Mouse (Mus musculus): ENCODE measurements around the gene Brap.
A peak's percentile ranks its signal among the peaks of the same experiment; 100 is the strongest.
"Not testable (repeated sequence)": the region's sequence is repeated elsewhere in the genome, so short reads cannot be mapped to it uniquely, and the experiment has no call there.

Brap gene

GRCm38 (mm10) chr5:121670412-121670811 lies 10.0 kb downstream of the Brap start:
- DNase-seq = peak; percentile 68 to 70

- no peak for DNase-seq
These were observed 21.9 kb downstream of the Brap start for GRCm38 (mm10) chr5:121682250-121682649.

- DNase-seq = no peak
These were observed 25.1 kb downstream of the Brap start for GRCm38 (mm10) chr5:121685495-121685894.

GRCm38 (mm10) chr5:121686113-121686898 lies 25.9 kb downstream of the Brap start:
- no peak for DNase-seq

- no peak for DNase-seq
These were observed 30.3 kb downstream of the Brap start for GRCm38 (mm10) chr5:121690482-121691211.

GRCm38 (mm10) chr5:121691436-121691835 lies 31.1 kb downstream of the Brap start:
- not testable (repeated sequence) for DNase-seq

- DNase-seq = no peak
These were observed 32.5 kb downstream of the Brap start for GRCm38 (mm10) chr5:121692897-121693296.

GRCm38 (mm10) chr5:121696761-121697160 lies 36.4 kb downstream of the Brap start:
- DNase-seq = no peak

- no peak for DNase-seq
These were observed 39.5 kb downstream of the Brap start for GRCm38 (mm10) chr5:121699891-121700290.

GRCm38 (mm10) chr5:121700496-121700895 lies 40.1 kb downstream of the Brap start:
- DNase-seq = no peak

GRCm38 (mm10) chr5:121701111-121701769 lies 40.9 kb downstream of the Brap start:
- DNase-seq = no peak

- no peak for DNase-seq
These were observed 43.0 kb downstream of the Brap start for GRCm38 (mm10) chr5:121703341-121703740.

- no peak for DNase-seq
These were observed 44.3 kb downstream of the Brap start for GRCm38 (mm10) chr5:121704512-121705248.

GRCm38 (mm10) chr5:121710402-121710801 lies 50.0 kb downstream of the Brap start:
- DNase-seq = no peak

GRCm38 (mm10) chr5:121710851-121711173 lies 50.4 kb downstream of the Brap start:
- DNase-seq = no peak

GRCm38 (mm10) chr5:121711174-121711927 lies 51.0 kb downstream of the Brap start, which contains the start of gene Atxn2:
TSS of gene Atxn2 (plus strand) at chr5:121711337.
- DNase-seq = peak; percentile 87 to 90

GRCm38 (mm10) chr5:121711928-121712231 lies 51.5 kb downstream of the Brap start:
- DNase-seq = no peak

- peak; percentile 18 to 23 for DNase-seq
These were observed 52.0 kb downstream of the Brap start for GRCm38 (mm10) chr5:121712232-121712933.

- peak; percentile 16 to 21 for DNase-seq
These were observed 52.7 kb downstream of the Brap start for GRCm38 (mm10) chr5:121712934-121713538.

GRCm38 (mm10) chr5:121714331-121714730 lies 54.0 kb downstream of the Brap start:
- DNase-seq = no peak

GRCm38 (mm10) chr5:121714928-121715327 lies 54.6 kb downstream of the Brap start:
- DNase-seq = no peak
